Mouse (Mus musculus): Measurements from ENCODE around the gene Orai1.

- TF ChIP-seq CTCF (IDR thresholded peaks at IDR 0.05; ENCODE audit: control insufficient read depth, insufficient read depth, insufficient read length) (no peak), USF1 (IDR thresholded peaks at IDR 0.05; ENCODE audit: low read depth) (no peak), MYOD1 (IDR thresholded peaks at IDR 0.05; ENCODE audit: control insufficient read depth, insufficient read length, low read depth) (no peak), MYOG (IDR thresholded peaks at IDR 0.05; ENCODE audit: control insufficient read depth, extremely low read depth, insufficient read length) (no peak)
These were observed 3.2 kb upstream of the Orai1 start for GRCm38 (mm10) chr5:123011705-123012104.

All from C2C12 (cell line).